Mouse (Mus musculus) layer of hippocampus, adult 18-20 months (tissue): ENCODE measurements around the gene Zmynd11. TPM values are rescaled to one million over a fixed set of nuclear protein-coding genes. Genes with fewer than 3 reads are reported as not detected.
A peak's percentile ranks its signal among the peaks of the same experiment; 100 is the strongest.

Experiments used
- DNase-seq, 2 experiments: peaks; one replicate each; pipeline ENCODE4 v3.0.0; 2022; ENCODE audit warnings: low spot score in 2 of 2
- total RNA-seq, 2 experiments: library from RNA; stranded (reverse); gene quantifications; 2 replicates each; pipeline ENCODE4 v1.2.3; 2021

Zmynd11 gene
- total RNA-seq, 2 experiments from 2014 or later = 241 to 276 TPM

GRCm38 (mm10) chr13:9663593-9663992, 101.5 kb downstream of the Zmynd11 start:
- DNase-seq = no peak

- no peak for DNase-seq
Measured at GRCm38 (mm10) chr13:9660711-9661110, 104.4 kb downstream of the Zmynd11 start.

GRCm38 (mm10) chr13:9656613-9657012, 108.5 kb downstream of the Zmynd11 start:
- no peak for DNase-seq

- no peak for DNase-seq
Measured at GRCm38 (mm10) chr13:9653018-9653417, 112.1 kb downstream of the Zmynd11 start.

- DNase-seq = peak in 1 of 2 experiments; percentile 64
Measured at GRCm38 (mm10) chr13:9650580-9650979, 114.5 kb downstream of the Zmynd11 start.

- DNase-seq = no peak
Measured at GRCm38 (mm10) chr13:9649894-9650293, 115.2 kb downstream of the Zmynd11 start.

GRCm38 (mm10) chr13:9648716-9649115, 116.4 kb downstream of the Zmynd11 start:
- DNase-seq = no peak

GRCm38 (mm10) chr13:9637949-9638348, 127.2 kb downstream of the Zmynd11 start:
- DNase-seq = no peak

- peak in 1 of 2 experiments; percentile 29 for DNase-seq
Measured at GRCm38 (mm10) chr13:9636505-9636904, 128.6 kb downstream of the Zmynd11 start.

GRCm38 (mm10) chr13:9635951-9636350, 129.2 kb downstream of the Zmynd11 start:
- DNase-seq = no peak
